ENCODE assay signal across 8 mouse cellular contexts in the genomic region with DNA sequence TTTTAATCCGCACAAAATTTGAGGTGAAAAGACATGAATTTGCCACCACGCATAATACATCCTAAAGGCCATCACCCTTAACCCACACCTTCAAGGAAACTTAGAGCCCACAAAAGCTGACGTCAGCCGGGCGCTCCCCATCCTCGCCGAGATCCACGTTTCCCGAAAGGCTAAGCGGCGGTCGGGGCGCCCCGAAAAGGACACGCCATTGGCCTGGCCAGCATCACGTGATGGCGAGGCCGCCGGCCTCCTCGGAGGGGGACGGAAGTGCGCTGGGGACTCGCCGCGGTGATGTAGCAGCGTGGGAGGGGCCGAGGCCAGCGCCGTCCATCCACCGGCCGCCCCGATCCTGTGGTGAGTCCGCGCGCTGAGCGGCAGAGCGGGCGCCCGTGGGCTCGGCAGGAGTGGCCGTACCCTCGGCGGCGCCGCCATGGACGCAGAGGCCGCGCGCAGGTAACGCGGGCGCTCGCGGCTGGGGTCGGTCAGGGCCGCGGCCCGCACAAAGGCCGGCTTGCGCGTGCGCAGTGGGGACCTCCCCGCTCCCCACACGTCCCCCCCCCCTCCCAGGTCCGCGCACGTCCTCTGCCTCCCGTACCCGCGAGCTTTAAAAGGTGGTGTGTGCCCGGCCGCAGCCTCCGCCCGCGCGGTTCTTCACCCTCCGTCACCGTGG. TPM values are rescaled to one million over a fixed set of nuclear protein-coding genes. Genes with fewer than 3 reads are reported as not detected.
A peak's percentile ranks its signal among the peaks of the same experiment; 100 is the strongest.
DNase-seq lines count a peak whose midpoint lies in the region; ATAC-seq lines count a peak whose summit lies in the region.
"Not testable (repeated sequence)": the region's sequence is repeated elsewhere in the genome, so short reads cannot be mapped to it uniquely, and the experiment has no call there.

Gene Tdg, plus strand, starts transcription at position 243 of the 670 bp plus-strand sequence.

- peak within 1 kb of the TSS; percentile 87 for H3K9ac ChIP-seq in hindbrain, embryonic 12.5 days

- H3K4me2 ChIP-seq in hindbrain, embryonic 12.5 days (replicated peaks), result peak within 1 kb of the TSS; percentile 86

- peak; percentile 97 for DNase-seq in Muller cell, postnatal 12 days (ENCODE audit: inconsistent ontology term)
- peak; percentile 94 to 97 for DNase-seq in cerebellum, postnatal 10 days
- peak; percentile 85 to 89 for DNase-seq in frontal cortex, postnatal 10 days (ENCODE audit: low spot score in 2 of 2)
- DNase-seq in layer of hippocampus, postnatal 14 days (ENCODE audit: low spot score in 2 of 2), result peak; percentile 88 to 90
- DNase-seq in lung, postnatal 14 days, result peak; percentile 90
- DNase-seq in retina, adult 2 months (ENCODE audit: low read depth, low spot score), result peak; percentile 84
- DNase-seq in thymus, postnatal 36 days, result peak; percentile 88 to 94

- H3K4me1 ChIP-seq in hindbrain, embryonic 12.5 days, result peaks cover 17% of the 10 kb centered on the region

- H3K36me3 ChIP-seq in hindbrain, embryonic 12.5 days, result peaks cover 26% of the 10 kb centered on the region

- ATAC-seq in hindbrain, embryonic 12.5 days (ENCODE audit: low FRiP score), result peak; percentile 97

- peak within 1 kb of the TSS; percentile 93 for H3K27ac ChIP-seq in hindbrain, embryonic 12.5 days

- H3K27me3 ChIP-seq in hindbrain, embryonic 12.5 days, result not testable (repeated sequence)

- H3K9me3 ChIP-seq in hindbrain, embryonic 12.5 days (replicated peaks), result not testable (repeated sequence)

- H3K4me3 ChIP-seq in hindbrain, embryonic 12.5 days, result peak within 1 kb of the TSS; percentile 78

- under 1% methylated on average over 61 of the region's 78 CpGs for WGBS in hindbrain, embryonic 12.5 days

RNA-seq across cellular contexts. Expression of gene Tdg, which starts in this region (rescaled TPM):
- 247 and 255 TPM in 2 replicates for polyA plus RNA-seq in hindbrain, embryonic 12.5 days (2016; fragmentation: Nextera tagmentation; extraction: Ambion mirVana)
- 10 to 100 TPM; 62.3 to 66.8 TPM for total RNA-seq in layer of hippocampus, postnatal 14 days (2021)

Comparison
In these comparisons a context has a peak if more than half of its experiments do, and no peak if none do; other contexts are left out.
1. Peak in every context shown above with its lines: DNase-seq, ATAC-seq, H3K4me3 ChIP-seq and H3K27ac ChIP-seq.